Mouse (Mus musculus) erythroblast, embryonic 14.5 days (primary cell): Measurements from ENCODE around the gene Ccdc148.

ENCODE experiments used
- GATA1 ChIP-seq: IDR thresholded peaks from 2 replicates; pipeline ENCODE4 v1.6.1; 2012; ENCODE audit warnings: low read length, inconsistent platforms, mixed read lengths
- TAL1 ChIP-seq: IDR thresholded peaks from 3 replicates; pipeline ENCODE4 v1.6.1; 2012; ENCODE audit warnings: low read length, inconsistent platforms, mixed read lengths

DNA sequence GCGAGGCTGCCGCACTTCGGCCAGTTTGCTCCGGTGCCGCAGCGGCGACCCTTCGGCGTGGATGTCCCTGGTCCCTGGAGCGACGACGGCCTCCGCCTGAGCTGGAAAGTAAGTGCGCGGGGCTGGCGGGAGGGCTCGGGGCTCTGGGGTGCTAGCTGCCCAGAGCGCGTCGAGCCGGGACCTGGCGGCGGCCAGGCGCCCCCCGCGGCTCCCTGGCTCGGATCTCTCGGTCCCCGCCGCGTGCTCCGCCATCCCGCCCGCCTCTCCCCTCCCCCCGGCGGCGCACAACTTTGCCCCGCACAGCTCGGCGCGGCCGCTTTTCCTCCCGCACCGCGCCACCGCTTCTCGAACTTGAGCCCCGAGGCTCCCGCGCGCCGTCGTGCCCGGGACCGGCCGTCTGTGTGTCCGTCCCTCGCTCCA is 548 bp upstream of the Ccdc148 start:
- TF ChIP-seq TAL1 = no peak
- TF ChIP-seq GATA1 = no peak
